Mouse (Mus musculus): ENCODE measurements at regions not wholly inside any gene's neighbourhood (a gene's known extent, or its start where the extent isn't known, plus 50 kb on each side); places are given as distances from the start of the nearest gene placed in this dataset.

- Histone ChIP-seq H3K4me1 (peaks cover 32% of the 10 kb centered on the region), H3K27me3 (ENCODE audit: poor library complexity, severe bottlenecking) (no peaks in the 10 kb centered on the region), H3K4me3 (peak overlapping the region; percentile 42), H3K27ac (peak overlapping the region; percentile 87), H3K9me3 (no peaks in the 10 kb centered on the region), H3K36me3 (replicated peaks) (no peaks in the 10 kb centered on the region)
- 13% methylated on average over 22 of the region's 22 CpGs for WGBS
- peak; percentile 82 for DNase-seq (ENCODE audit: extremely low spot score, low spot score)
Observed at GRCm38 (mm10) chr14:103899111-103899814, 55.1 kb upstream of the Ednrb start.

GRCm38 (mm10) chr14:103898689-103899088 lies 54.5 kb upstream of the Ednrb start:
- Histone ChIP-seq H3K9me3 (no peaks in the 10 kb centered on the region), H3K4me1 (peaks cover 32% of the 10 kb centered on the region), H3K4me3 (peak overlapping the region; percentile 42), H3K36me3 (replicated peaks) (no peaks in the 10 kb centered on the region), H3K27me3 (ENCODE audit: poor library complexity, severe bottlenecking) (no peaks in the 10 kb centered on the region), H3K27ac (peak overlapping the region; percentile 87)
- DNase-seq (ENCODE audit: extremely low spot score, low spot score): peak; percentile 65
- WGBS: 12% methylated on average over 9 of the region's 9 CpGs

GRCm38 (mm10) chr14:103895261-103895660 lies 51.1 kb upstream of the Ednrb start:
- Histone ChIP-seq H3K36me3 (replicated peaks) (no peaks in the 10 kb centered on the region), H3K27me3 (ENCODE audit: poor library complexity, severe bottlenecking) (no peaks in the 10 kb centered on the region), H3K27ac (0 out of 2 replicates have a peak overlapping the region, but pooled peaks have one; percentile 5), H3K9me3 (no peaks in the 10 kb centered on the region), H3K4me1 (peaks cover 27% of the 10 kb centered on the region), H3K4me3 (no peak overlapping the region)
- DNase-seq (ENCODE audit: extremely low spot score, low spot score): no peak
- WGBS: 94% methylated on average over 7 of the region's 7 CpGs
